Mouse (Mus musculus): ENCODE data around the gene Adgrf1. TPM values are rescaled to one million over a fixed set of nuclear protein-coding genes. Genes with fewer than 3 reads are reported as not detected.
A peak's percentile ranks its signal among the peaks of the same experiment; 100 is the strongest.

The Adgrf1 gene
- polyA plus RNA-seq, 1 experiment from 2014 or later = not detected

- Histone ChIP-seq H3K9ac (no peak overlapping the region), H3K27me3 (no peaks in the 10 kb centered on the region), H3K9me3 (no peaks in the 10 kb centered on the region), H3K4me1 (no peaks in the 10 kb centered on the region), H3K4me2 (no peak overlapping the region), H3K4me3 (replicated peaks) (no peak overlapping the region), H3K36me3 (replicated peaks) (no peaks in the 10 kb centered on the region), H3K27ac (no peak overlapping the region)
- WGBS = 53% methylated on average over 5 of the region's 5 CpGs
- no peak for ATAC-seq (ENCODE audit: low FRiP score)
Observed at GRCm38 (mm10) chr17:43251249-43252125, 18.6 kb upstream of the Adgrf1 start.

GRCm38 (mm10) chr17:43252846-43253245 lies 17.3 kb upstream of the Adgrf1 start:
- H3K27me3 ChIP-seq = no peaks in the 10 kb centered on the region
- H3K9me3 ChIP-seq = no peaks in the 10 kb centered on the region
- no peak overlapping the region for H3K4me2 ChIP-seq
- no peak overlapping the region for H3K9ac ChIP-seq
- 88% methylated on average over 11 of the region's 11 CpGs for WGBS
- H3K4me3 ChIP-seq (replicated peaks) = no peak overlapping the region
- H3K4me1 ChIP-seq = no peaks in the 10 kb centered on the region
- no peaks in the 10 kb centered on the region for H3K36me3 ChIP-seq (replicated peaks)
- no peak overlapping the region for H3K27ac ChIP-seq
- no peak for ATAC-seq (ENCODE audit: low FRiP score)

- Histone ChIP-seq H3K9ac (no peak overlapping the region), H3K4me2 (no peak overlapping the region), H3K4me1 (no peaks in the 10 kb centered on the region), H3K4me3 (replicated peaks) (no peak overlapping the region), H3K36me3 (replicated peaks) (no peaks in the 10 kb centered on the region), H3K27me3 (no peaks in the 10 kb centered on the region), H3K9me3 (no peaks in the 10 kb centered on the region), H3K27ac (no peak overlapping the region)
- ATAC-seq (ENCODE audit: low FRiP score) = no peak
- whole genome bisulfite sequencing = 79% methylated on average over 3 of the region's 3 CpGs
Observed at GRCm38 (mm10) chr17:43254261-43254660, 15.9 kb upstream of the Adgrf1 start.

GRCm38 (mm10) chr17:43256536-43257135 lies 13.5 kb upstream of the Adgrf1 start:
- WGBS = 71% methylated on average over 12 of the region's 12 CpGs
- ATAC-seq (ENCODE audit: low FRiP score) = no peak
- no peaks in the 10 kb centered on the region for H3K27me3 ChIP-seq

GRCm38 (mm10) chr17:43257699-43258098 lies 12.4 kb upstream of the Adgrf1 start:
- H3K4me2 ChIP-seq = no peak overlapping the region
- ATAC-seq (ENCODE audit: low FRiP score) = no peak
- H3K4me1 ChIP-seq = no peaks in the 10 kb centered on the region
- no peak overlapping the region for H3K4me3 ChIP-seq (replicated peaks)
- H3K36me3 ChIP-seq (replicated peaks) = no peaks in the 10 kb centered on the region
- WGBS = 90% methylated on average over 1 of the region's 1 CpGs
- H3K9ac ChIP-seq = no peak overlapping the region
- no peaks in the 10 kb centered on the region for H3K9me3 ChIP-seq
- H3K27me3 ChIP-seq = no peaks in the 10 kb centered on the region
- H3K27ac ChIP-seq = no peak overlapping the region

More at GRCm38 (mm10) chr17:43256536-43257135, 13.5 kb upstream of the Adgrf1 start:
- Histone ChIP-seq H3K27ac (no peak overlapping the region), H3K4me3 (replicated peaks) (no peak overlapping the region), H3K4me2 (no peak overlapping the region), H3K4me1 (no peaks in the 10 kb centered on the region), H3K36me3 (replicated peaks) (no peaks in the 10 kb centered on the region), H3K9ac (no peak overlapping the region), H3K9me3 (no peaks in the 10 kb centered on the region)

GRCm38 (mm10) chr17:43261937-43262336 lies 8.2 kb upstream of the Adgrf1 start:
- Histone ChIP-seq H3K9ac (no peak overlapping the region), H3K4me2 (no peak overlapping the region), H3K27ac (no peak overlapping the region), H3K36me3 (replicated peaks) (no peaks in the 10 kb centered on the region), H3K9me3 (0 out of 2 replicates have a peak, but pooled peaks cover 5% of the 10 kb centered on the region), H3K27me3 (no peaks in the 10 kb centered on the region), H3K4me3 (replicated peaks) (no peak overlapping the region), H3K4me1 (no peaks in the 10 kb centered on the region)
- WGBS = 88% methylated on average over 5 of the region's 5 CpGs
- no peak for ATAC-seq (ENCODE audit: low FRiP score)

- H3K27me3 ChIP-seq = no peaks in the 10 kb centered on the region
- H3K4me1 ChIP-seq = no peaks in the 10 kb centered on the region
- no peaks in the 10 kb centered on the region for H3K36me3 ChIP-seq (replicated peaks)
- no peak overlapping the region for H3K27ac ChIP-seq
- no peak overlapping the region for H3K4me2 ChIP-seq
- WGBS = 87% methylated on average over 7 of the region's 7 CpGs
- no peak overlapping the region for H3K4me3 ChIP-seq (replicated peaks)
- 0 out of 2 replicates have a peak, but pooled peaks cover 5% of the 10 kb centered on the region for H3K9me3 ChIP-seq
- H3K9ac ChIP-seq = no peak overlapping the region
- ATAC-seq (ENCODE audit: low FRiP score) = 0 out of 2 replicates have a peak, but pooled peaks have one; percentile 7
Observed at GRCm38 (mm10) chr17:43264739-43265138, 5.4 kb upstream of the Adgrf1 start.

GRCm38 (mm10) chr17:43265178-43265837 lies 4.8 kb upstream of the Adgrf1 start:
- Histone ChIP-seq H3K9me3 (0 out of 2 replicates have a peak, but pooled peaks cover 5% of the 10 kb centered on the region), H3K4me2 (peak overlapping the region; percentile 30), H3K27me3 (no peaks in the 10 kb centered on the region), H3K9ac (no peak overlapping the region), H3K36me3 (replicated peaks) (no peaks in the 10 kb centered on the region), H3K27ac (no peak overlapping the region), H3K4me3 (replicated peaks) (no peak overlapping the region), H3K4me1 (no peaks in the 10 kb centered on the region)
- WGBS = 26% methylated on average over 26 of the region's 26 CpGs
- peak; percentile 87 for ATAC-seq (ENCODE audit: low FRiP score)

GRCm38 (mm10) chr17:43265944-43266343 lies 4.2 kb upstream of the Adgrf1 start:
- 91% methylated on average over 6 of the region's 6 CpGs for WGBS
- ATAC-seq (ENCODE audit: low FRiP score) = no peak
- H3K27ac ChIP-seq = no peak overlapping the region
- H3K9ac ChIP-seq = no peak overlapping the region
- H3K36me3 ChIP-seq (replicated peaks) = no peaks in the 10 kb centered on the region
- no peak overlapping the region for H3K4me3 ChIP-seq (replicated peaks)
- no peaks in the 10 kb centered on the region for H3K27me3 ChIP-seq
- H3K4me1 ChIP-seq = no peaks in the 10 kb centered on the region
- 0 out of 2 replicates have a peak, but pooled peaks cover 5% of the 10 kb centered on the region for H3K9me3 ChIP-seq
- H3K4me2 ChIP-seq = no peak overlapping the region

GRCm38 (mm10) chr17:43266636-43267035 lies 3.5 kb upstream of the Adgrf1 start:
- H3K4me2 ChIP-seq = no peak overlapping the region
- no peaks in the 10 kb centered on the region for H3K27me3 ChIP-seq
- no peaks in the 10 kb centered on the region for H3K4me1 ChIP-seq
- ATAC-seq (ENCODE audit: low FRiP score) = no peak
- H3K27ac ChIP-seq = no peak overlapping the region
- 79% methylated on average over 2 of the region's 2 CpGs for WGBS
- H3K9ac ChIP-seq = no peak overlapping the region
- 0 out of 2 replicates have a peak, but pooled peaks cover 5% of the 10 kb centered on the region for H3K9me3 ChIP-seq
- H3K4me3 ChIP-seq (replicated peaks) = no peak overlapping the region
- no peaks in the 10 kb centered on the region for H3K36me3 ChIP-seq (replicated peaks)

GRCm38 (mm10) chr17:43267046-43267749 lies 2.9 kb upstream of the Adgrf1 start:
- 88% methylated on average over 9 of the region's 9 CpGs for WGBS
- no peak for ATAC-seq (ENCODE audit: low FRiP score)
- H3K36me3 ChIP-seq (replicated peaks) = no peaks in the 10 kb centered on the region
- no peaks in the 10 kb centered on the region for H3K27me3 ChIP-seq
- H3K9me3 ChIP-seq = 0 out of 2 replicates have a peak, but pooled peaks cover 5% of the 10 kb centered on the region
- H3K4me2 ChIP-seq = no peak overlapping the region
- no peak overlapping the region for H3K27ac ChIP-seq
- H3K9ac ChIP-seq = no peak overlapping the region
- no peak overlapping the region for H3K4me3 ChIP-seq (replicated peaks)
- no peaks in the 10 kb centered on the region for H3K4me1 ChIP-seq

- no peaks in the 10 kb centered on the region for H3K36me3 ChIP-seq (replicated peaks)
- H3K27me3 ChIP-seq = no peaks in the 10 kb centered on the region
- no peak for ATAC-seq (ENCODE audit: low FRiP score)
- 89% methylated on average over 6 of the region's 6 CpGs for WGBS
- H3K4me2 ChIP-seq = no peak overlapping the region
- H3K9ac ChIP-seq = no peak overlapping the region
- H3K9me3 ChIP-seq = no peaks in the 10 kb centered on the region
- no peak overlapping the region for H3K27ac ChIP-seq
- no peaks in the 10 kb centered on the region; the same call in 1 of the 2 replicates for H3K4me1 ChIP-seq
- no peak overlapping the region for H3K4me3 ChIP-seq (replicated peaks)
Observed at GRCm38 (mm10) chr17:43276220-43276619, 6.1 kb downstream of the Adgrf1 start.

Data from forebrain, embryonic 12.5 days (tissue).